Mouse (Mus musculus): ENCODE measurements around the gene Wfs1.

The Wfs1 gene

GRCm38 (mm10) chr5:36928701-36929100 lies 60.3 kb downstream of the Wfs1 start:
- DNase-seq (ENCODE audit: low spot score), result no peak

- DNase-seq (ENCODE audit: low spot score), result no peak
Observed at GRCm38 (mm10) chr5:36923826-36924700, 64.9 kb downstream of the Wfs1 start.

GRCm38 (mm10) chr5:36922811-36923210 lies 66.2 kb downstream of the Wfs1 start:
- DNase-seq (ENCODE audit: low spot score), result no peak

- no peak for DNase-seq (ENCODE audit: low spot score)
Observed at GRCm38 (mm10) chr5:36921871-36922270, 67.1 kb downstream of the Wfs1 start.

GRCm38 (mm10) chr5:36920072-36920471 lies 68.9 kb downstream of the Wfs1 start:
- DNase-seq (ENCODE audit: low spot score), result no peak

- DNase-seq (ENCODE audit: low spot score), result no peak
Observed at GRCm38 (mm10) chr5:36918016-36918415, 71.0 kb downstream of the Wfs1 start.

GRCm38 (mm10) chr5:36917245-36917644 lies 71.8 kb downstream of the Wfs1 start:
- no peak for DNase-seq (ENCODE audit: low spot score)

GRCm38 (mm10) chr5:36916581-36916980 lies 72.4 kb downstream of the Wfs1 start:
- DNase-seq (ENCODE audit: low spot score), result no peak

Measured in ovary, postnatal 14 days (tissue).